Mouse (Mus musculus) kidney, postnatal 4 days (tissue): ENCODE measurements around the gene Vps26a.

Source experiments
- DNase-seq, 2 experiments: peaks; one replicate each; pipeline ENCODE4 v3.0.0; 2021; ENCODE audit warnings: mixed read lengths in 2 of 2

Vps26a gene

DNA sequence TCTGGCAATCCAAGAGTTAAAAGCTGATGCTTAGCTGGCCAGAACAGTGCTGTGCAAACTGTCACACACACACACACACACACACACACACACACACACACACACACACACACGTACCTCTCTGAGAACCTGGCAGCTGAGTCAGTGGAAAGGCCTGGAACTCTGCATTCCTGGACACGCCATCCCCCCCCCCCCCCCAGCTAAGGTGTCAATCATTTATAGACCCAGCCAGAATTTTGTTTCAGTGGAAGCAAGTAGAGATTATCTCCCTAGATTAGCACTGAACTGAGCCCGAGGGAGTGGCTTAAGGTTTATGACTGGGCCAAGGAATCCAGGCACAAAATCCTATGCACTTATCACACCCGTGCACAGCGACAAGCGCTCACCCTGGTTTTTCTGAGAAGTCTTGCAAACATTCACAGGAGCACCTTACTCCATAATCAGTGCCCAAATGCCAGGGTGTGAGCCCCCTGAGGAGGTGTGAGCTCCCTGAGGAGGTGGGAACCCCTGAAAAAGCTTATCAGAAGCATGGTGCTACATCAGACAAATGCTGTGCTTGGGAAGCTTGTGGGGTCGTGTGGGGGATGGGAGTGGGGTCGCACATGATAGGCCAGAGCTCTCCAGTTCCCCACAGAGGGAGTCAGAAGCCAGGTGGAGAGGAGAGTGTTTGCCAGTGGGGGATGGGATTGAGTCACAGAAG, 73.5 kb downstream of the Vps26a start:
- DNase-seq, result peak; percentile 43 to 54

- DNase-seq, result no peak
These were observed 74.9 kb downstream of the Vps26a start for GRCm38 (mm10) chr10:62411431-62412410.

GRCm38 (mm10) chr10:62410943-62411342, 75.7 kb downstream of the Vps26a start:
- peak; percentile 80 to 85 for DNase-seq
